Mouse (Mus musculus): Measurements from ENCODE around the gene Lypd6. TPM values are rescaled to one million over a fixed set of nuclear protein-coding genes. Genes with fewer than 3 reads are reported as not detected.

The Lypd6 gene
- polyA plus RNA-seq (2014; fragmentation: Illumina TruSeq; extraction: RNeasy Lipid Tissue Mini Kit (QIAGEN cat#74804); ENCODE audit: low read depth, low replicate concordance), result 1.2 TPM

GRCm38 (mm10) chr2:50066246-50066967 lies at the start of gene Lypd6:
Gene Lypd6 (plus strand): TSS chr2:50066429.

Other genes starting within 250 kb of the Lypd6 start
- 153 TPM for gene Mmadhc, start 230.4 kb downstream of the Lypd6 start, polyA plus RNA-seq (2014; fragmentation: Illumina TruSeq; extraction: RNeasy Lipid Tissue Mini Kit (QIAGEN cat#74804); ENCODE audit: low read depth, low replicate concordance)